Mouse (Mus musculus): ENCODE measurements at regions not wholly inside any gene's neighbourhood (a gene's known extent, or its start where the extent isn't known, plus 50 kb on each side); places are given as distances from the start of the nearest gene placed in this dataset.

DNA sequence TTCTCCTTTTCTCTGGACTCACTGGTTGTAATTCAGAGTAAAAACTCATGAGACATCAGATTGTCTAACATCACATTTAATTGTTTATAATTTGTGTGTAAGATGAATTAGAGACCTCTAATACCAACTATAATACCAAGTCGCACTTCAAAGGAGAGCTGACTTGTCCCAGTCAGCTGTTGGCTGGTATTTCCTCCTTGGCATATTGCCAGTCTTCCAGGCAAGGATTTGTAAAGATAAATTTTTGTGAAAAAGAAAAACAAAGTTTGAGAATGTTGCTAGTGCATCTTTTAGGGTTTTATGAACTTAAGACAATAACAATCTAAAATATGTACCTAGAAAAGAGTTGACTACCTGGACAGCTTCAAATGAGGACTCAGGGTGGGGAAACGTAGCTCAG lies 321.7 kb upstream of the Gm5148 start:
- Histone ChIP-seq H3K36me3 (replicated peaks; ENCODE audit: control insufficient read depth, insufficient read depth) (no peaks in the 10 kb centered on the region), H3K27me3 (ENCODE audit: control insufficient read depth, insufficient read depth, low read length) (no peaks in the 10 kb centered on the region), H3K4me2 (replicated peaks) (no peak overlapping the region), H3K4me1 (replicated peaks; ENCODE audit: control insufficient read depth, insufficient read depth, low read length) (no peaks in the 10 kb centered on the region), H3K9ac (no peak overlapping the region), H3K4me3 (replicated peaks; ENCODE audit: low read length) (no peak overlapping the region), H3K27ac (no peak overlapping the region), H3K9me3 (ENCODE audit: control insufficient read depth, low read length) (no peaks in the 10 kb centered on the region)
- DNase-seq (ENCODE audit: low spot score) (no peak), ATAC-seq (ENCODE audit: low FRiP score) (no peak)
- 81% methylated on average over 2 of the region's 2 CpGs for WGBS

DNA sequence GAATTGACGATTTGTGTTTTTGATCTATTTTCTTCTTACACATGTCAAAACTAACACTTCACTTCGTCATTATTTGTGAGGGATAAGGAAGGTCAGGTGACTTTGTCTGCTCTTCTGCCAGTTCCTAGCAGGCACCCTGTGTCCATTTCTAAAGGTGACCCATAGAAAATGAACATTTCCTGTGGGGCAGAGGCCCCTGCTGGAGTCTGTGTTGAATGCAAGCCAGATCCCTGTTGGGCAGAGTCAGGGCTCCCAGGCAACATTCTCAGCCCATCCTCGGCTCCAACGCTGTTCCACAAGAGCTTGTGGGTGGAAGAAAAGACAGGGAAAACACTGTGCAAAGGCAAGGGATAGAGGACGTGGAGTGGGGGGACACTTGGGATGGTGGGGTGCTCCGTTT lies 321.2 kb upstream of the Gm5148 start:
- Histone ChIP-seq H3K9ac (no peak overlapping the region), H3K4me3 (replicated peaks; ENCODE audit: low read length) (no peak overlapping the region), H3K4me1 (replicated peaks; ENCODE audit: control insufficient read depth, insufficient read depth, low read length) (no peaks in the 10 kb centered on the region), H3K4me2 (replicated peaks) (no peak overlapping the region), H3K9me3 (ENCODE audit: control insufficient read depth, low read length) (no peaks in the 10 kb centered on the region), H3K27ac (no peak overlapping the region), H3K27me3 (ENCODE audit: control insufficient read depth, insufficient read depth, low read length) (no peaks in the 10 kb centered on the region), H3K36me3 (replicated peaks; ENCODE audit: control insufficient read depth, insufficient read depth) (no peaks in the 10 kb centered on the region)
- ATAC-seq (ENCODE audit: low FRiP score), result no peak
- WGBS, result 51% methylated on average over 6 of the region's 6 CpGs
- DNase-seq (ENCODE audit: low spot score), result no peak

DNA sequence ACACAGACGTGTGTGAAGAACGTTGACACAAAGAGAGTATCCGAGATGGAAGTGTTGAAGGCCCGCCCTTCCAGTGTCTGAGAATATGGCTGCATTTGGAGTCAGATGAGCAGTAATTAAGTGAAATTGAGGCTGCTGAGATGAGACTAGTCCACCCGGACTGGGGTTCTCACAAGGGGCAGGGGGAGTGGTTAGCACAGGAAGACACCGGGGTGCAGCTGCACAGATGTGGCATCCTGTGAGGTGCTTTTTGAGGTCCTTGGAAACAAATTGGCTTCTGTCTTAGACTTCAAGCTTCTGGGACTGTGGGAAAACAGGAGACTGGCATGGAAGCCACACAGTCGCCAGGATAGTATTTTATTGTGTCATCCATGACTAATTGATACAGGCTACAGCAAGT lies 320.0 kb upstream of the Gm5148 start:
- ATAC-seq (ENCODE audit: low FRiP score) (no peak), DNase-seq (ENCODE audit: low spot score) (no peak)
- Histone ChIP-seq H3K4me2 (replicated peaks) (no peak overlapping the region), H3K4me3 (replicated peaks; ENCODE audit: low read length) (no peak overlapping the region), H3K9me3 (ENCODE audit: control insufficient read depth, low read length) (no peaks in the 10 kb centered on the region), H3K4me1 (replicated peaks; ENCODE audit: control insufficient read depth, insufficient read depth, low read length) (no peaks in the 10 kb centered on the region), H3K9ac (no peak overlapping the region), H3K27ac (no peak overlapping the region), H3K36me3 (replicated peaks; ENCODE audit: control insufficient read depth, insufficient read depth) (no peaks in the 10 kb centered on the region), H3K27me3 (ENCODE audit: control insufficient read depth, insufficient read depth, low read length) (no peaks in the 10 kb centered on the region)
- WGBS, result 71% methylated on average over 7 of the region's 7 CpGs

DNA sequence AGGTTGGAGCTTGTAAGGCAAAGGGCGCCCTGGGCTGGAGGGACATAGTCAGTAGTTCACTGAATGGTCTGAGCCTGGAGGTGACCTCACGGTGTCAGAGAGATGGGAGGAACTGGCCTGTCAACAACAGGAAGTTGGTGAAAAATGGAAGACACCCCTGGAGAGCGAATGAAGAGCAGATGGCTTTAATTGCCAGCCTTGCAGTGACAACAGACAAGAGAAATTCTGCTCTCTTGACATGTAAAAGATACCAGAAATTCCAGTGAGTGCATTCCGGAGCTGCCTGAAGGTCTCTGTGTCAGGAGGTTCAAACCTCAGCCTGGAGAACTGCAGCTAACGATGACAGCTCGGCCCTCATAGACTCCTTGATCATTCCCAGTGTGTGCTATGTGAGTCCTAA lies 318.3 kb upstream of the Gm5148 start:
- H3K27me3 ChIP-seq (ENCODE audit: control insufficient read depth, insufficient read depth, low read length), result no peaks in the 10 kb centered on the region
- no peak overlapping the region for H3K9ac ChIP-seq
- no peak for DNase-seq (ENCODE audit: low spot score)
- 78% methylated on average over 6 of the region's 6 CpGs for WGBS
- H3K27ac ChIP-seq, result no peak overlapping the region
- H3K4me1 ChIP-seq (replicated peaks; ENCODE audit: control insufficient read depth, insufficient read depth, low read length), result no peaks in the 10 kb centered on the region
- no peaks in the 10 kb centered on the region for H3K36me3 ChIP-seq (replicated peaks; ENCODE audit: control insufficient read depth, insufficient read depth)
- ATAC-seq (ENCODE audit: low FRiP score), result no peak
- H3K9me3 ChIP-seq (ENCODE audit: control insufficient read depth, low read length), result no peaks in the 10 kb centered on the region
- no peak overlapping the region for H3K4me3 ChIP-seq (replicated peaks; ENCODE audit: low read length)
- no peak overlapping the region for H3K4me2 ChIP-seq (replicated peaks)

DNA sequence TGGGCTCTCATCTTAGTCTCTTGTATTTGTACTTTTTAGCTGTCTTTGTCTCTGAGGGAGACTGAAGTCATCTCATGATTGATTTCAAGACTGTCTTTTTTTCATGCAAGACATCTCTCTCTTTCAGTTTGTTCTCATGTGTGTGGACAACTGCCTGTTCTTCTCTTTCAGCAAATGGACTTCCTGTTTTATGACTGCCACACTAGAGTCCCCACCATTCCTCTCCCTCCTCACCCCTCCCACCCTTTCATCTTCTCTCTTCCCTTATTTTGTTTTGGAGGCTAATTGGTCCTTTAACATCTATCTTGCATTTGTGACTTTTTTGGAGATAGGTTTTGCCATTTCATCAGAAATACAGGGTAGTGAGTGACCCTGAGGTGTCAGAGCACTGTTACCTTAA lies 311.8 kb upstream of the Gm5148 start:
- Histone ChIP-seq H3K4me3 (replicated peaks; ENCODE audit: low read length) (no peak overlapping the region), H3K27me3 (ENCODE audit: control insufficient read depth, insufficient read depth, low read length) (no peaks in the 10 kb centered on the region), H3K27ac (no peak overlapping the region), H3K9ac (no peak overlapping the region), H3K36me3 (replicated peaks; ENCODE audit: control insufficient read depth, insufficient read depth) (no peaks in the 10 kb centered on the region), H3K4me1 (replicated peaks; ENCODE audit: control insufficient read depth, insufficient read depth, low read length) (no peaks in the 10 kb centered on the region), H3K9me3 (ENCODE audit: control insufficient read depth, low read length) (no peaks in the 10 kb centered on the region), H3K4me2 (replicated peaks) (no peak overlapping the region)
- ATAC-seq (ENCODE audit: low FRiP score), result no peak
- no peak for DNase-seq (ENCODE audit: low spot score)

DNA sequence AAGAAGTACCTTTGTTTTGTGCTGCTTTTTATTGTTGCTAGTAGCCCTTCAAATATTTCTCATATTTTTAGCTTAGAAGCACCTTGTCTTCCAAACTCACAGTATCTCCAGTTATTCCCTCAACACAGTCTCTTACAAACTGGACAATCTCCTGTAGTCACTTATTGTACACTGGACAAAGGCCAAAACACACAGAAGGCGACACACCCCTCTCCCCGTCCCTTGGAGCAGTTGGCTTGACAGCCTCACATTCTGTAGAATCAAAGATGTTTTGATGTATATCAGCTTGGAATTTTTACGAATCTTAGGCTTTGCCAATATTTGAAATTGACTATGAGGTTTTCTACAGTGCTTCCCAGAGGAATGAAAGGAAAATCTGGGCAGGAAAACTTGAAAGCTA lies 309.8 kb upstream of the Gm5148 start:
- Histone ChIP-seq H3K4me1 (replicated peaks; ENCODE audit: control insufficient read depth, insufficient read depth, low read length) (no peaks in the 10 kb centered on the region), H3K9ac (no peak overlapping the region), H3K36me3 (replicated peaks; ENCODE audit: control insufficient read depth, insufficient read depth) (no peaks in the 10 kb centered on the region), H3K27ac (no peak overlapping the region), H3K9me3 (ENCODE audit: control insufficient read depth, low read length) (no peaks in the 10 kb centered on the region), H3K4me3 (replicated peaks; ENCODE audit: low read length) (no peak overlapping the region), H3K4me2 (replicated peaks) (no peak overlapping the region), H3K27me3 (ENCODE audit: control insufficient read depth, insufficient read depth, low read length) (no peaks in the 10 kb centered on the region)
- ATAC-seq (ENCODE audit: low FRiP score) (no peak), DNase-seq (ENCODE audit: low spot score) (no peak)
- WGBS, result 66% methylated on average over 3 of the region's 3 CpGs

DNA sequence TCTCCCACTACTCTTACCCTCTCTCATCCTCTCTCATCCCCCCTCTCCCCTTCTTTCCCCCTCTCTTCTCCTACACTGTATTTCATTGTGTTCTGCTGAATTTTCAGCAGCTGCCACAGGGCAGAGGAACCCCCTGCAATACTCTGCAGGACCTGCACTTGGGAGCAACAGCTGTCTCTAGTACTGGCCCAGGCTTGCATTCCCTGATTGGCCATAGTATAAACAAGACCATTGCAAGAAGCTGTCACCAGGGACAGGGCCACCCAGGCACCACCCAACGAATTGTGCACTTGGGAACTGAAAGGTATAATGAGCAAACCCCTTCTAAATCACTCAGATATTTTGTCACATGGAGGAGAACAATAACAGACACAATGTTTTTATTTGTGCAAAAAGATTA lies 290.5 kb upstream of the Gm5148 start:
- Histone ChIP-seq H3K4me2 (replicated peaks) (no peak overlapping the region), H3K27ac (no peak overlapping the region)

DNA sequence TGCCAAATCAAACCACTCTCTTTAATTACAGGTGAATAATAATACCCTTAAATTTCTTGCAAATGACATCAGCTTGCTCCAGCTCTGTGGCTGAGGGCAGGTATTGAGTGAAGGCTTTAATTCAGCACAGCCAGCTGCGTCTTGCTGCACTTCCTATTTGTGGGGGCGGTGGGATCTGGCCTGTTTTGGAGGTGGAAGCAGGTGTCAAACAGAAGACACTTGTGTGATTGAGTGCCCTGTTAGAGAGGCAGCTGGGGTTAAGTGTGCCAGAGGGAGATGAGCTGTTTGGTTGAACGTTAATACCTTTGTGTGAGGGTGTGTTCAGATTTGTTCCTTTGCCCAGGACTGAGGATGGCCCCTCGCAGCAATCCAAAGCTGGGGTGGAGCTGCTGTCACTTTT lies 284.9 kb upstream of the Gm5148 start:
- Histone ChIP-seq H3K9me3 (ENCODE audit: control insufficient read depth, low read length) (no peaks in the 10 kb centered on the region), H3K4me1 (replicated peaks; ENCODE audit: control insufficient read depth, insufficient read depth, low read length) (no peaks in the 10 kb centered on the region), H3K27me3 (ENCODE audit: control insufficient read depth, insufficient read depth, low read length) (no peaks in the 10 kb centered on the region), H3K27ac (no peak overlapping the region), H3K4me2 (replicated peaks) (no peak overlapping the region), H3K9ac (no peak overlapping the region), H3K36me3 (replicated peaks; ENCODE audit: control insufficient read depth, insufficient read depth) (no peaks in the 10 kb centered on the region), H3K4me3 (replicated peaks; ENCODE audit: low read length) (no peak overlapping the region)
- DNase-seq (ENCODE audit: low spot score) (no peak), ATAC-seq (ENCODE audit: low FRiP score) (no peak)
- 42% methylated on average over 4 of the region's 4 CpGs for WGBS

More for the DNA sequence above, 290.5 kb upstream of the Gm5148 start:
- ATAC-seq (ENCODE audit: low FRiP score) (no peak), DNase-seq (ENCODE audit: low spot score) (no peak)
- no peaks in the 10 kb centered on the region for H3K27me3 ChIP-seq (ENCODE audit: control insufficient read depth, insufficient read depth, low read length)
- no peaks in the 10 kb centered on the region for H3K36me3 ChIP-seq (replicated peaks; ENCODE audit: control insufficient read depth, insufficient read depth)
- H3K9ac ChIP-seq, result no peak overlapping the region
- no peak overlapping the region for H3K4me3 ChIP-seq (replicated peaks; ENCODE audit: low read length)
- H3K4me1 ChIP-seq (replicated peaks; ENCODE audit: control insufficient read depth, insufficient read depth, low read length), result no peaks in the 10 kb centered on the region
- no peaks in the 10 kb centered on the region for H3K9me3 ChIP-seq (ENCODE audit: control insufficient read depth, low read length)
- 62% methylated on average over 1 of the region's 1 CpGs for WGBS

DNA sequence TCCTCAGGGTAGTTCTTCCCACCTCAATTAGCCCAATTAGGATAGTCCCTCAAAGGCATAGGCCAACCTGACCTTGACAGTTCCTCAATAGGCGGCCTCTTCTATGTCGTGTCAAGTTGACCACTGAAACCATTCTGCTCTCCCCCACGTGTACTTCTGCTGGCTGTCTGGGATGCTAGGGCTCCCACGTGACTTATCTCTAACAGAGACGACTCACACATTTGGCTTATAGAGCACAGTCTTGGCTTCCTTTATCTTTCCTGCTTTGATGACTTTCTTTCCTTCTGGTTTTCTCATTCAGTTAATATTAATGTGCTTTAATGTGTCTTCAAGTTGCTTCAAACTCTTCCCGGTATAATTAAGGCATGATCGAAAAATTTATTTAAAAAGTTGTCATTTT lies 284.0 kb upstream of the Gm5148 start:
- Histone ChIP-seq H3K36me3 (replicated peaks; ENCODE audit: control insufficient read depth, insufficient read depth) (no peaks in the 10 kb centered on the region), H3K4me1 (replicated peaks; ENCODE audit: control insufficient read depth, insufficient read depth, low read length) (no peaks in the 10 kb centered on the region), H3K4me3 (replicated peaks; ENCODE audit: low read length) (no peak overlapping the region), H3K9ac (no peak overlapping the region), H3K4me2 (replicated peaks) (no peak overlapping the region), H3K9me3 (ENCODE audit: control insufficient read depth, low read length) (no peaks in the 10 kb centered on the region), H3K27ac (no peak overlapping the region), H3K27me3 (ENCODE audit: control insufficient read depth, insufficient read depth, low read length) (no peaks in the 10 kb centered on the region)
- WGBS, result 81% methylated on average over 7 of the region's 7 CpGs
- no peak for ATAC-seq (ENCODE audit: low FRiP score)
- no peak for DNase-seq (ENCODE audit: low spot score)

DNA sequence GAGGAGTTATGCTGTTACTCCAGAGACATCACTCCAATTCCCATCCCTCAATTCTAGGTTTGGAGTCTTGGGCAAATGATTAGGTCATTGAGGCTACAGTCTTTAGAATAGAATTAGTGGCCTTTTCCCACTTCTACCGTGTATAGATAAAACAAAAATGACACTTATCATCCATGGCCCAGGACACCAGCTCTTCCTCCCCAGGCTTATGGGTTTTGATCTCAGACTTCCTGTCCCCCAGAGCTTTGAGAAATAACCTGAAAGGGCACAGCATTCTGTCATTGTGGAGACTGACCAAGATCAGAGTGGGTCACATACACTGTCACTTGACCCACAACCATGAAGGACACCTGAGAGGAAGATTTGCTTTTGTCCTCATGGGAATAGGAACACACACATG lies 283.3 kb upstream of the Gm5148 start:
- Histone ChIP-seq H3K4me3 (replicated peaks; ENCODE audit: low read length) (no peak overlapping the region), H3K27ac (no peak overlapping the region), H3K9ac (no peak overlapping the region), H3K9me3 (ENCODE audit: control insufficient read depth, low read length) (no peaks in the 10 kb centered on the region), H3K4me2 (replicated peaks) (no peak overlapping the region), H3K4me1 (replicated peaks; ENCODE audit: control insufficient read depth, insufficient read depth, low read length) (no peaks in the 10 kb centered on the region), H3K27me3 (ENCODE audit: control insufficient read depth, insufficient read depth, low read length) (no peaks in the 10 kb centered on the region), H3K36me3 (replicated peaks; ENCODE audit: control insufficient read depth, insufficient read depth) (no peaks in the 10 kb centered on the region)
- WGBS, result 88% methylated on average over 1 of the region's 1 CpGs
- ATAC-seq (ENCODE audit: low FRiP score) (no peak), DNase-seq (ENCODE audit: low spot score) (no peak)

Measured in hindbrain, embryonic 14.5 days (tissue).